Mouse (Mus musculus) gastrocnemius, adult 2 months (tissue): ENCODE results near the gene Gal3st4. TPM values are rescaled to one million over a fixed set of nuclear protein-coding genes. Genes with fewer than 3 reads are reported as not detected.
"Not testable (repeated sequence)": the region's sequence is repeated elsewhere in the genome, so short reads cannot be mapped to it uniquely, and the experiment has no call there.

Experiments
- DNase-seq: peaks from one replicate; pipeline ENCODE4 v3.0.0; 2022
- H3K27ac ChIP-seq: fragments of 200-600 bp; 2 replicates; pipeline ENCODE4 v1.8.1; 2022; ENCODE audit warnings: mild to moderate bottlenecking
- H3K4me3 ChIP-seq: fragments of 200-600 bp; 2 replicates; pipeline ENCODE4 v1.8.1; 2022; ENCODE audit warnings: mild to moderate bottlenecking, moderate library complexity
- CTCF ChIP-seq: fragments of 200-600 bp; IDR thresholded peaks from 2 replicates; pipeline ENCODE4 v1.8.1; 2022; ENCODE audit warnings: antibody characterized with exemption, mild to moderate bottlenecking, moderate library complexity
- intact Hi-C: fragments of 180-260 bp; cut with DNase I; formaldehyde crosslinking; loops from one replicate; pipeline ENCODE4 v1.15.1; 2025
- total RNA-seq, 2 experiments: library from RNA; stranded (reverse); gene quantifications; 2 replicates each; pipeline ENCODE4 v1.2.3; 2021

Gene Gal3st4
- total RNA-seq, 2 experiments from 2014 or later: 0.13 to 0.42 TPM

DNA sequence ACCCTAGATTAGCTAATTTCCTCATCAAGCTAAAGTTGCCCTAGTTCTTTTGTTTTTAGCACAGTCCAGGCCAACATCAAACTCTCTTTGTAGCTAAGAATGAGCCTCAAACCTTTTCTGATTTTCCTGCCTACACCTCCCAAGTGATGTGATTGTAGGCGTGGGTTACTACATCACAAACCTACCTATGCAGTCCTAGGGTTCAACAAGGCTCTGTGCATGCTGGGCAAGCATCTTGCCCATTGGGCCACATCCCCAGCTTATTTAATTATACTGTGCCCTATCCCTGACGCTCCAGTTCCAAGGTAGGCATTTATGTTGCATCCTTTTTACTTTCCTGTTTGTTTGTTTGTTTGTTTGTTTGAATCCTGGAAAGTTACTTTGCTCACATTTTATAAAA, 46.9 kb downstream of the Gal3st4 start, which contains the start of gene Nxpe5:
Gene Nxpe5, plus strand, starts transcription at position 199 of the 400 bp plus-strand sequence.
- intact Hi-C loops: no loop called here
- no peak for TF ChIP-seq CTCF
- Histone ChIP-seq H3K27ac (no peak within 1 kb of the TSS), H3K4me3 (no peak within 1 kb of the TSS)
- DNase-seq: no peak

DNA sequence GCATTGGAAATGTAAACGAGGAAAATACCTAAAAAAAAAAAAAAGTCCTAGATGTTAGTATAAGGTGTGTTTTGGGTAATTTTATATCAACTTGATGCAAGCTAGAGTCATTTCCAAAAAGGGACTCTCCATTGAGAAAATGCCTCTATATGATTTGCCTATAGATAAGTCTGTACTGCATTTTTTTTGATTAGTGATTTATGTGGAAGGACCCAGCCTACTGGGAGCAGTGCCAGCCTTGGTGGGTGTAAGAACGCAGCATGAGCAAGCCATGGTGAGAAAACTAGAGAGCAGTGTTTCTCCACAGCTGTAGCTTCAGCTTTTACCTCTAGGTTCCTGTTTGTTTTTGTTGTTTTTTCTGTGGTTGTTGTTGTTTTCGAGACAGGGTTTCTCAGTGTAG, 49.4 kb downstream of the Gal3st4 start:
- no peak for TF ChIP-seq CTCF
- Histone ChIP-seq H3K27ac (no peak overlapping the region), H3K4me3 (no peak overlapping the region)
- intact Hi-C loops: no loop called here
- no peak for DNase-seq

DNA sequence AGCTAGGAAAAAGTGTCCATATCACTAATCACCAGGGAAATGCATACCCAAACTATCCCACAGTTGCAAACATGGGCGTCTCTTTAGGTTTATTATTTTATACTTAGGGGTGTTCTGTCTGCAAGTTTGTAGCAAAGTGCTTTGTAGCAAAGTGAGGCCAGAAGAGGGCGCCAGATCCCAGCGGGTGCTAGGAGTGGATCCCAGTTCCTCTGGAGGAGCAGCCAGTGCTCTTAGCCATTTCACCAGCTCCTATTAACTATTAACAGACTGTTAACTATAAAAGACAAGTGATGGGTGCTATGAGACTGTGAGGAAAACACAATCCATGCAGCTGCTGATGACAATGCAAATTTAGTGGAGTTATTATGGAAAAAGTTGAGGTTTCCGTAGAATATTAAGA, 50.5 kb downstream of the Gal3st4 start:
- H3K27ac ChIP-seq: no peak overlapping the region
- TF ChIP-seq CTCF: peak; percentile 97
- intact Hi-C loops: no loop called here
- no peak overlapping the region for H3K4me3 ChIP-seq
- DNase-seq: peak; percentile 83

DNA sequence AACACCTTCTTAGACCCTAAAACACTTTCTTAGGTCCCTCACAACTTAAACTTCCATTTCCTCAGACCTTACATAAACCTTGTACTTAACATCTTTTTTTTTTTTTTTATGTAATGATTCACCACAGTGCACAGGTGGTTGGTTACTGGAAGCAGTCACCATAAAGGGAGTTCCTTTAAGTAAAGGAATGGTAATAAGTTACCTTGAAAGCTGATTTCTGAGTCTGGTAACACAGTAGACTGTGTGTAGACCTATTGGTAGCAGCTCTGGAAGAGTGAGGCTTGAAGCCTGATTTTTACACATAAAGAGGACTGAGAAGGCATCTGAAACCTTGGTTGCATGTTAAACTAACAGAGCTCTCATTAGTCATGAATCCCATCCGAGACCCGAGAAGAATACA, 52.8 kb downstream of the Gal3st4 start:
- intact Hi-C loops: no loop called here
- H3K27ac ChIP-seq: no peak overlapping the region
- DNase-seq: no peak
- no peak overlapping the region for H3K4me3 ChIP-seq
- TF ChIP-seq CTCF: no peak

DNA sequence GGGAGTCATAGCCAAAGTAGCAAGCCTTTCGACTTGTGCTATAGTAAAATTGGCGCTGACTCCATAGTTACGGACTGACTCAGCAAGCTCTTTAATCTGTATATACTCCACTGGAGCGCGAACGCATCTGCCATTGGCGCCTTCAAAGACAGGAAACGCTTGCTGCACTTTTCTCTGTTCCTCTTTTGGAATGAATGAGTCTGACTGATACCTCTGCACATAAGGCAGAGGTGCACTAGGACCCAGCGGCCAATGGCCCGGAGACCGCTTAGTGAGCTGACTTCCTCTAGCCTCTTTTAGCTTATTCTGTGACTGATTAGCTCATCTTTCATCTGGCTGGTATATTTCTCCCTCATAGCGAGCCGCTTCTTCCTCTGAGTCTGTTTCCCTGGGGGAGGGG, 56.0 kb downstream of the Gal3st4 start:
- intact Hi-C loops, H3K27ac ChIP-seq, DNase-seq, H3K4me3 ChIP-seq: not testable (repeated sequence)

Other genes starting within 250 kb of the Gal3st4 start
- gene Smok3c, start 219.6 kb downstream of the Gal3st4 start, total RNA-seq: not detected
- 10 to 100 TPM; 10.7 to 10.8 TPM for gene Zkscan1, start 187.8 kb downstream of the Gal3st4 start, total RNA-seq
- gene Zscan21, start 155.9 kb downstream of the Gal3st4 start, total RNA-seq: 10 to 100 TPM; 12.7 to 17.0 TPM
- 1 to 10 TPM; 3.7 to 6.9 TPM for gene Zfp113, start 117.1 kb downstream of the Gal3st4 start, total RNA-seq
- 100 to 1,000 TPM in 1 of 2 experiments, 10 to 100 TPM in 1; 97.7 to 111 TPM for gene Cops6, start 111.8 kb downstream of the Gal3st4 start, total RNA-seq
- gene Ap4m1, start 100.8 kb downstream of the Gal3st4 start, total RNA-seq: 10 to 100 TPM in 1 of 2 experiments, 1 to 10 TPM in 1; 8.4 to 10.3 TPM
- gene Mcm7, start 100.4 kb downstream of the Gal3st4 start, total RNA-seq: 1 to 10 TPM; 8.6 to 9.0 TPM
- 10 to 100 TPM; 30.5 to 33.1 TPM for gene Taf6, start 85.4 kb downstream of the Gal3st4 start, total RNA-seq
- gene Cnpy4, start 85.4 kb downstream of the Gal3st4 start, total RNA-seq: 1 to 10 TPM; 2.3 to 4.2 TPM
- 1 to 10 TPM; 1.3 to 1.4 TPM for gene Mblac1, start 78.5 kb downstream of the Gal3st4 start, total RNA-seq
- under 1 TPM; 0.26 to 0.28 TPM for gene Nxpe5, start 46.9 kb downstream of the Gal3st4 start, total RNA-seq
- 10 to 100 TPM; 51.7 to 53.8 TPM for gene Lamtor4, start 17.4 kb downstream of the Gal3st4 start, total RNA-seq
- 1 to 10 TPM; 2.3 to 2.6 TPM for gene BC037034, start 8.8 kb downstream of the Gal3st4 start, total RNA-seq
- gene Gm43720, start 7.1 kb upstream of the Gal3st4 start, total RNA-seq: not detected
- gene Gpc2, start 7.2 kb upstream of the Gal3st4 start, total RNA-seq: under 1 TPM in 1 of 2 experiments, not detected in 1; 0.06 TPM
- not detected for gene Stag3, start 7.4 kb upstream of the Gal3st4 start, total RNA-seq
- gene Pvrig, start 69.1 kb upstream of the Gal3st4 start, total RNA-seq: not detected
- 1 to 10 TPM; 2.1 to 2.4 TPM for gene Zfp157, start 168.6 kb upstream of the Gal3st4 start, total RNA-seq